Mouse (Mus musculus): ENCODE measurements around the gene Mboat7.

Gene Mboat7

GRCm38 (mm10) chr7:3692382-3692986 lies 839 bp downstream of the Mboat7 start, which contains the start of gene Tsen34:
Gene Tsen34 (plus strand): TSS chr7:3692863.
- DNase-seq (ENCODE audit: low spot score in 2 of 2) = no peak

- no peak for DNase-seq (ENCODE audit: low spot score in 2 of 2)
Measured at GRCm38 (mm10) chr7:3691919-3692318, 1.4 kb downstream of the Mboat7 start.

GRCm38 (mm10) chr7:3685400-3686187 lies 7.7 kb downstream of the Mboat7 start:
- no peak for DNase-seq (ENCODE audit: low spot score in 2 of 2)

- DNase-seq (ENCODE audit: low spot score in 2 of 2) = no peak
Measured at GRCm38 (mm10) chr7:3684698-3685097, 8.6 kb downstream of the Mboat7 start.

GRCm38 (mm10) chr7:3683908-3684550 lies 9.3 kb downstream of the Mboat7 start:
- DNase-seq (ENCODE audit: low spot score in 2 of 2) = no peak

- no peak for DNase-seq (ENCODE audit: low spot score in 2 of 2)
Measured at GRCm38 (mm10) chr7:3677342-3677741, 16.0 kb downstream of the Mboat7 start, which contains the start of gene Tmc4. Gene Tmc4 (minus strand): TSS chr7:3677553.

- no peak for DNase-seq (ENCODE audit: low spot score in 2 of 2)
Measured at GRCm38 (mm10) chr7:3676371-3676770, 17.0 kb downstream of the Mboat7 start.

- DNase-seq (ENCODE audit: low spot score in 2 of 2) = no peak
Measured at GRCm38 (mm10) chr7:3675228-3675548, 18.1 kb downstream of the Mboat7 start.

- DNase-seq (ENCODE audit: low spot score in 2 of 2) = peak; percentile 65 to 85
Measured at GRCm38 (mm10) chr7:3674507-3675227, 18.7 kb downstream of the Mboat7 start.

- DNase-seq (ENCODE audit: low spot score in 2 of 2) = no peak
Measured at GRCm38 (mm10) chr7:3666921-3667391, 26.4 kb downstream of the Mboat7 start.

- peak; percentile 95 to 96 for DNase-seq (ENCODE audit: low spot score in 2 of 2)
Measured at GRCm38 (mm10) chr7:3665215-3666114, 27.9 kb downstream of the Mboat7 start, which contains the start of gene Leng1. Gene Leng1 (minus strand): TSS chr7:3665840.

- no peak for DNase-seq (ENCODE audit: low spot score in 2 of 2)
Measured at GRCm38 (mm10) chr7:3664524-3665214, 28.7 kb downstream of the Mboat7 start.

- no peak for DNase-seq (ENCODE audit: low spot score in 2 of 2)
Measured at GRCm38 (mm10) chr7:3658578-3658977, 34.7 kb downstream of the Mboat7 start.

GRCm38 (mm10) chr7:3656966-3657365 lies 36.4 kb downstream of the Mboat7 start:
- no peak for DNase-seq (ENCODE audit: low spot score in 2 of 2)

GRCm38 (mm10) chr7:3646641-3647040 lies 46.7 kb downstream of the Mboat7 start:
- no peak for DNase-seq (ENCODE audit: low spot score in 2 of 2)

- no peak for DNase-seq (ENCODE audit: low spot score in 2 of 2)
Measured at GRCm38 (mm10) chr7:3646188-3646587, 47.1 kb downstream of the Mboat7 start.

- no peak for DNase-seq (ENCODE audit: low spot score in 2 of 2)
Measured at GRCm38 (mm10) chr7:3645488-3646025, 47.8 kb downstream of the Mboat7 start.

- DNase-seq (ENCODE audit: low spot score in 2 of 2) = peak; percentile 98 to 99
Measured at GRCm38 (mm10) chr7:3644672-3645487, 48.4 kb downstream of the Mboat7 start, which contains the start of gene Cnot3. Gene Cnot3 (plus strand): TSS chr7:3645268.

- no peak for DNase-seq (ENCODE audit: low spot score in 2 of 2)
Measured at GRCm38 (mm10) chr7:3644348-3644671, 49.0 kb downstream of the Mboat7 start.
